Mouse (Mus musculus) embryonic facial prominence, embryonic 10.5 days (tissue): ENCODE data around the gene AL732309.1. TPM values are rescaled to one million over a fixed set of nuclear protein-coding genes. Genes with fewer than 3 reads are reported as not detected.

Experiments used
- DNase-seq: peaks from one replicate; pipeline ENCODE4 v3.0.0-alpha.2; 2017; ENCODE audit warnings: low spot score
- H3K27ac ChIP-seq: fragments of 300-500 bp; sonication (generic); replicated peaks from 2 replicates; pipeline ENCODE4 v1.5.1; 2016; ENCODE audit warnings: mild to moderate bottlenecking
- H3K27me3 ChIP-seq: fragments of 300-500 bp; sonication (generic); replicated peaks from 2 replicates; pipeline ENCODE4 v1.6.1; 2016; ENCODE audit warnings: low read depth, mild to moderate bottlenecking; ENCODE audit not compliant: poor library complexity, severe bottlenecking
- H3K36me3 ChIP-seq: fragments of 300-500 bp; sonication (generic); replicated peaks from 2 replicates; pipeline ENCODE4 v1.6.1; 2016; ENCODE audit warnings: mild to moderate bottlenecking, moderate library complexity
- H3K4me1 ChIP-seq: fragments of 300-500 bp; sonication (generic); 2 replicates; pipeline ENCODE4 v1.6.1; 2016
- H3K4me3 ChIP-seq: fragments of 300-500 bp; sonication (generic); 2 replicates; pipeline ENCODE4 v1.5.1; 2016; ENCODE audit warnings: mild to moderate bottlenecking, moderate library complexity
- H3K9me3 ChIP-seq: fragments of 300-500 bp; sonication (generic); 2 replicates; pipeline ENCODE4 v1.6.1; 2016; ENCODE audit warnings: mild to moderate bottlenecking
- WGBS: fragments of 180-500 bp; shearing (Covaris S2); methylation state at CpG from one replicate; pipeline ENCODE4 v1.1.7; 2016; 5-methylcytosine and 5-hydroxymethylcytosine counted together
- polyA plus RNA-seq: library from polyadenylated mRNA; unstranded; fragments of >200 nt; fragmentation: Nextera tagmentation; extraction: Ambion mirVana; gene quantifications from 2 replicates; pipeline ENCODE4 v1.2.1, GENCODE M21; 2016

The AL732309.1 gene
- polyA plus RNA-seq, 1 experiment from 2014 or later, result 6.3 TPM

DNA sequence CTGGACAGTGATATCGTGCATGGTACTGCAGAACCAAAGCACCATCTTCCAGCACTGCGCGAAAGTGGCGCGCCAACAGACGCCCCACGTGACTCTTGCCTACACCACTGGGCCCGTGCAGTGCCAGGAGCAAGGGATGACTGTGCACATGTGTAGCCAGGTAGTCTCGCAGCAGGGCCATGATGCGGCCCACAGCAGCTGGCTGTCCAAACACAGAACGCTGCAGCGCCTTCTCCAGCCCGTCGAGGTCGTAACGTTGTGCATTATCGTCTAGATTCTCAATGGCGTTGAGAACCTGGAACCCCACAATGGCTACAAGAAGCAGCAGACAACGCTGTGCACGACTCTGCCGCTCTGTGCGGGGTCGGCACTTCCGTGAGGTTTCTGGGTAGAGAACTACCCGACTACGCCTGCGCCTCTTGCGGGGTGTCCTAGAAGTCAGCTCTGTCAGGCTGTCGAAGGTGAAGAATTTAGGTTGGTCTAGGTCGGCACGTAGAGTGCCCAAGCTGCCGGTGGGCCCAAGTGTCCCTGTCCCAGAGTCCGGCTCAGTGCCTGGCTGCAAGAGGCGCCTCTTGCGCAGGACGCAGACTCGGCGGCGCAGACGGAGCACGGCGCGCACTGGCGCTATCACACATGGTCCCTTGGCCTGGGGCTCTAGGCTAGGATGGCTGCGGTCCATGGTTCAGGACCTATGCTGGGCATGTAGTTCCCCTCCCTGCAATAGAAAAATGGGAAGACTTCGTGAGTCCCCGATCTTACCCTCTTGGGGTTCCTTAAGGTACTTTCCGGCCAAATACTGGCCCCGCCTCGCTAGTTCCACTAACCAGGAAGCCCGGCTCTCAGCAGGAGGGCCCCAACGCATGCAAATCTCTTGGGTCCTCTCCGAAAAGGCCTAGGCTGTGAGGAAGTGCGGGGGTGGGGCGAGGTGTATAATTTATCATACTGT, 51.2 kb downstream of the AL732309.1 start:
- no peak for DNase-seq
- 21% methylated on average over 55 of the region's 55 CpGs for WGBS
- peak overlapping the region; percentile 47 for H3K4me3 ChIP-seq

More for the DNA sequence above, 51.2 kb downstream of the AL732309.1 start:
- Histone ChIP-seq H3K36me3 (peaks cover 28% of the 10 kb centered on the region), H3K27ac (no peak overlapping the region), H3K9me3 (no peaks in the 10 kb centered on the region), H3K27me3 (peaks cover 41% of the 10 kb centered on the region), H3K4me1 (peaks cover 32% of the 10 kb centered on the region)

Other genes with a start within 250 kb of the AL732309.1 start
- 67.3 and 68.6 TPM in 2 replicates for gene Nsmf, start 192.5 kb downstream of the AL732309.1 start, polyA plus RNA-seq
- gene Entpd8, start 166.6 kb downstream of the AL732309.1 start, polyA plus RNA-seq, result not detected in 2 replicates
- gene Noxa1, start 151.7 kb downstream of the AL732309.1 start, polyA plus RNA-seq, result 0.21 and 0.24 TPM in 2 replicates
- gene Nrarp, start 66.1 kb downstream of the AL732309.1 start, polyA plus RNA-seq, result 19.8 and 26.6 TPM in 2 replicates
- gene Tor4a, start 50.0 kb downstream of the AL732309.1 start, polyA plus RNA-seq, result 2.2 and 2.4 TPM in 2 replicates
- 124 and 125 TPM in 2 replicates for gene Nelfb, start 35.4 kb downstream of the AL732309.1 start, polyA plus RNA-seq
- not detected in 2 replicates for gene Stpg3, start 32.2 kb downstream of the AL732309.1 start, polyA plus RNA-seq
- gene Fam166a, start 28.1 kb downstream of the AL732309.1 start, polyA plus RNA-seq, result 0.74 and 1.4 TPM in 2 replicates
- 562 and 601 TPM in 2 replicates for gene Tubb4b, start 22.2 kb downstream of the AL732309.1 start, polyA plus RNA-seq
- gene Slc34a3, start 12.5 kb downstream of the AL732309.1 start, polyA plus RNA-seq, result not detected in 2 replicates
- gene Rnf224, start 10.1 kb downstream of the AL732309.1 start, polyA plus RNA-seq, result not detected in 2 replicates
- 15.1 and 16.4 TPM in 2 replicates for gene Rnf208, start 4.6 kb downstream of the AL732309.1 start, polyA plus RNA-seq
- 0.59 TPM in 1 of 2 replicates, not detected in the other for gene Cysrt1, start 4.4 kb downstream of the AL732309.1 start, polyA plus RNA-seq
- gene Tmem203, start 8.6 kb upstream of the AL732309.1 start, polyA plus RNA-seq, result 15.2 and 18.3 TPM in 2 replicates
- 8.0 and 9.0 TPM in 2 replicates for gene Tprn, start 15.8 kb upstream of the AL732309.1 start, polyA plus RNA-seq
- 228 and 238 TPM in 2 replicates for gene Ssna1, start 25.6 kb upstream of the AL732309.1 start, polyA plus RNA-seq
- 147 and 151 TPM in 2 replicates for gene Anapc2, start 25.6 kb upstream of the AL732309.1 start, polyA plus RNA-seq
- gene Tmem210, start 41.3 kb upstream of the AL732309.1 start, polyA plus RNA-seq, result not detected in 2 replicates
- not detected in 2 replicates for gene Lrrc26, start 43.1 kb upstream of the AL732309.1 start, polyA plus RNA-seq
- 0.89 and 1.4 TPM in 2 replicates for gene Grin1, start 72.3 kb upstream of the AL732309.1 start, polyA plus RNA-seq
- 50.4 and 51.9 TPM in 2 replicates for gene Man1b1, start 85.5 kb upstream of the AL732309.1 start, polyA plus RNA-seq
- gene Dpp7, start 109.5 kb upstream of the AL732309.1 start, polyA plus RNA-seq, result 17.0 and 18.0 TPM in 2 replicates
- gene Uap1l1, start 118.8 kb upstream of the AL732309.1 start, polyA plus RNA-seq, result 8.5 and 11.4 TPM in 2 replicates
- gene Sapcd2, start 125.5 kb upstream of the AL732309.1 start, polyA plus RNA-seq, result 73.6 and 74.6 TPM in 2 replicates
- 0.14 TPM in 1 of 2 replicates, not detected in the other for gene Entpd2, start 149.0 kb upstream of the AL732309.1 start, polyA plus RNA-seq
- 38.3 and 40.3 TPM in 2 replicates for gene Npdc1, start 152.5 kb upstream of the AL732309.1 start, polyA plus RNA-seq
- gene Fut7, start 176.4 kb upstream of the AL732309.1 start, polyA plus RNA-seq, result not detected in 2 replicates
- 4.3 and 5.6 TPM in 2 replicates for gene Abca2, start 181.8 kb upstream of the AL732309.1 start, polyA plus RNA-seq
- gene Clic3, start 210.0 kb upstream of the AL732309.1 start, polyA plus RNA-seq, result 0.60 and 1.4 TPM in 2 replicates
- gene Paxx, start 214.2 kb upstream of the AL732309.1 start, polyA plus RNA-seq, result 15.8 and 16.0 TPM in 2 replicates
- 0.18 TPM in 1 of 2 replicates, not detected in the other for gene Ptgds, start 223.2 kb upstream of the AL732309.1 start, polyA plus RNA-seq
- gene Lcn12, start 247.0 kb upstream of the AL732309.1 start, polyA plus RNA-seq, result not detected in 2 replicates